Mouse (Mus musculus) forebrain, embryonic 11.5 days (tissue): ENCODE results near the gene Espnl. TPM values are rescaled to one million over a fixed set of nuclear protein-coding genes. Genes with fewer than 3 reads are reported as not detected.

Experiments used
- ATAC-seq: fragments of 200-750 bp; cut with Nextera tagmentation; replicated peaks from 2 replicates; pipeline ENCODE4 v1.8.0; 2017; ENCODE audit warnings: moderate TSS enrichment; ENCODE audit not compliant: low FRiP score
- DNase-seq: peaks from one replicate; pipeline ENCODE4 v3.0.0-alpha.2; 2017; ENCODE audit warnings: low spot score
- H3K27ac ChIP-seq: fragments of 300-500 bp; sonication (generic); 2 replicates; pipeline ENCODE4 v1.5.1; 2014; ENCODE audit warnings: low read depth, low read length
- H3K27me3 ChIP-seq: fragments of 300-500 bp; sonication (generic); 2 replicates; pipeline ENCODE4 v1.6.1; 2014; ENCODE audit warnings: mild to moderate bottlenecking, low read length, mixed read lengths; ENCODE audit not compliant: control insufficient read depth, insufficient read depth
- H3K36me3 ChIP-seq: fragments of 300-500 bp; sonication (generic); 2 replicates; pipeline ENCODE4 v1.6.1; 2014; ENCODE audit warnings: mild to moderate bottlenecking, low read length, moderate library complexity, mixed read lengths; ENCODE audit not compliant: control insufficient read depth, insufficient read depth
- H3K4me1 ChIP-seq: fragments of 300-500 bp; sonication (generic); replicated peaks from 2 replicates; pipeline ENCODE4 v1.6.1; 2014; ENCODE audit warnings: low read length, mixed read lengths; ENCODE audit not compliant: control insufficient read depth, insufficient read depth
- H3K4me2 ChIP-seq: fragments of 300-500 bp; sonication (generic); 2 replicates; pipeline ENCODE4 v1.6.1; 2014; ENCODE audit warnings: low read depth, mild to moderate bottlenecking, low read length, moderate library complexity, mixed read lengths; ENCODE audit not compliant: severe bottlenecking
- H3K4me3 ChIP-seq: fragments of 300-500 bp; sonication (generic); 2 replicates; pipeline ENCODE4 v1.5.1; 2014; ENCODE audit warnings: low read depth, low read length
- H3K9ac ChIP-seq: fragments of 300-500 bp; sonication (generic); 2 replicates; pipeline ENCODE4 v1.6.1; 2014; ENCODE audit warnings: low read length
- H3K9me3 ChIP-seq: fragments of 300-500 bp; sonication (generic); 2 replicates; pipeline ENCODE4 v1.6.1; 2016; ENCODE audit warnings: low read length, mixed read lengths; ENCODE audit not compliant: control insufficient read depth
- WGBS: fragments of 180-500 bp; shearing (Covaris S2); extraction: QIAGEN DNeasy Blood & Tissue Kit; methylation state at CpG from one replicate; pipeline ENCODE4 v1.1.7; 2014; 5-methylcytosine and 5-hydroxymethylcytosine counted together
- polyA plus RNA-seq: library from polyadenylated mRNA; unstranded; fragments of >200 nt; fragmentation: Nextera tagmentation; extraction: Ambion mirVana; gene quantifications from 2 replicates; pipeline ENCODE4 v1.2.1, GENCODE M21; 2014

The Espnl gene
- polyA plus RNA-seq, 1 experiment from 2014 or later = 0.08 TPM

- WGBS = 60% methylated on average over 7 of the region's 7 CpGs
- DNase-seq (peak; percentile 86), ATAC-seq (peak; percentile 67)
- no peak overlapping the region for H3K27ac ChIP-seq
- H3K4me3 ChIP-seq = no peak overlapping the region
- no peaks in the 10 kb centered on the region for H3K4me1 ChIP-seq
- peaks cover 33% of the 10 kb centered on the region for H3K36me3 ChIP-seq
- H3K9ac ChIP-seq = no peak overlapping the region
- no peaks in the 10 kb centered on the region for H3K9me3 ChIP-seq
- H3K4me2 ChIP-seq = no peak overlapping the region
- H3K27me3 ChIP-seq = no peaks in the 10 kb centered on the region
These were observed 58.7 kb downstream of the Espnl start for GRCm38 (mm10) chr1:91380453-91381090.

- Histone ChIP-seq H3K9ac (no peak overlapping the region), H3K4me2 (no peak overlapping the region), H3K4me1 (no peaks in the 10 kb centered on the region), H3K36me3 (peaks cover 29% of the 10 kb centered on the region), H3K27me3 (no peaks in the 10 kb centered on the region), H3K9me3 (no peaks in the 10 kb centered on the region), H3K27ac (no peak overlapping the region), H3K4me3 (no peak overlapping the region)
- WGBS = 96% methylated on average over 4 of the region's 4 CpGs
- no peak for DNase-seq
- ATAC-seq = no peak
These were observed 59.2 kb downstream of the Espnl start for GRCm38 (mm10) chr1:91381091-91381471.

GRCm38 (mm10) chr1:91390369-91390768 is 68.5 kb downstream of the Espnl start:
- ATAC-seq (no peak), DNase-seq (no peak)
- peaks cover 9% of the 10 kb centered on the region; the same call in 1 of the 2 replicates for H3K36me3 ChIP-seq
- 94% methylated on average over 5 of the region's 5 CpGs for WGBS
- no peak overlapping the region for H3K9ac ChIP-seq
- H3K27me3 ChIP-seq = no peaks in the 10 kb centered on the region
- no peak overlapping the region for H3K27ac ChIP-seq
- no peaks in the 10 kb centered on the region for H3K9me3 ChIP-seq
- no peak overlapping the region for H3K4me3 ChIP-seq
- H3K4me2 ChIP-seq = no peak overlapping the region
- H3K4me1 ChIP-seq = no peaks in the 10 kb centered on the region

DNA sequence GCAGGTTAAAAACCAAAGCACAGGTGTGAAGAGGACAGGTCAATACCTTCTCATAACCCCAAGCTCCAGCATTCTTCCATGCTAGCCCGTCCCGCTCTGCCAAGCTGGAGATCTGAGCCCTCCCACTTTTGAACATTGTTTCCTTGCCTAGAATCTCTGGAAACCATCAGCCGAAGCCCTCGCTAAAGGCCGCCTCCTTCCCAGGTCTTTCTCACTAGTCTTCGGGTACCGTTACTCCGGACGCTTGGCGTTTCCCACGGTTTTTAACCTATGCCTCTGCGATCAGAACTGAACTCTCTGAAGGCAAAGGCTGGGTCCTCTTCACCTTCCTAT is 76.0 kb downstream of the Espnl start:
- Histone ChIP-seq H3K27ac (peak overlapping the region; percentile 71), H3K4me1 (peaks cover 4% of the 10 kb centered on the region), H3K36me3 (no peaks in the 10 kb centered on the region), H3K4me2 (peak overlapping the region; percentile 89), H3K9me3 (no peaks in the 10 kb centered on the region), H3K4me3 (peak overlapping the region; percentile 86), H3K9ac (peak overlapping the region; percentile 94), H3K27me3 (no peaks in the 10 kb centered on the region)
- no peak for ATAC-seq
- 2% methylated on average over 12 of the region's 12 CpGs for WGBS
- no peak for DNase-seq

Other genes with a start within 250 kb of the Espnl start
- 0.37 and 0.51 TPM in 2 replicates for gene Rbm44, start 177.0 kb upstream of the Espnl start, polyA plus RNA-seq
- 0.12 and 0.41 TPM in 2 replicates for gene Ramp1, start 142.3 kb upstream of the Espnl start, polyA plus RNA-seq
- 78.9 and 84.7 TPM in 2 replicates for gene Ube2f, start 71.8 kb upstream of the Espnl start, polyA plus RNA-seq
- 14.2 and 17.0 TPM in 2 replicates for gene Scly, start 23.7 kb upstream of the Espnl start, polyA plus RNA-seq
- not detected in 2 replicates for gene Klhl30, start 28.9 kb downstream of the Espnl start, polyA plus RNA-seq
- 0.91 and 2.0 TPM in 2 replicates for gene Erfe, start 44.4 kb downstream of the Espnl start, polyA plus RNA-seq
- gene Ilkap, start 76.7 kb downstream of the Espnl start, polyA plus RNA-seq = 161 and 166 TPM in 2 replicates
- gene Hes6, start 92.0 kb downstream of the Espnl start, polyA plus RNA-seq = 258 and 260 TPM in 2 replicates
- 2.7 and 3.6 TPM in 2 replicates for gene Per2, start 137.2 kb downstream of the Espnl start, polyA plus RNA-seq
- gene Traf3ip1, start 172.6 kb downstream of the Espnl start, polyA plus RNA-seq = 9.1 and 10.3 TPM in 2 replicates
- 11.9 and 12.7 TPM in 2 replicates for gene Asb1, start 218.5 kb downstream of the Espnl start, polyA plus RNA-seq